Mouse (Mus musculus) heart, postnatal 10 days (tissue): ENCODE measurements around the gene Trhde. TPM values are rescaled to one million over a fixed set of nuclear protein-coding genes. Genes with fewer than 3 reads are reported as not detected.

Experiments
- DNase-seq, 2 experiments: peaks; one replicate each; pipeline ENCODE4 v3.0.0; 2021
- intact Hi-C: fragments of 180-260 bp; cut with DNase I; formaldehyde crosslinking; loops from one replicate; pipeline ENCODE4 v1.15.1; 2025
- total RNA-seq, 2 experiments: library from RNA; stranded (reverse); gene quantifications; 2 replicates each; pipeline ENCODE4 v1.2.3; 2021

Trhde gene
- total RNA-seq, 2 experiments from 2014 or later = 0.22 to 0.42 TPM

GRCm38 (mm10) chr10:114736377-114736776 lies 65.7 kb downstream of the Trhde start:
- DNase-seq = no peak
- intact Hi-C loops = no loop called here

DNA sequence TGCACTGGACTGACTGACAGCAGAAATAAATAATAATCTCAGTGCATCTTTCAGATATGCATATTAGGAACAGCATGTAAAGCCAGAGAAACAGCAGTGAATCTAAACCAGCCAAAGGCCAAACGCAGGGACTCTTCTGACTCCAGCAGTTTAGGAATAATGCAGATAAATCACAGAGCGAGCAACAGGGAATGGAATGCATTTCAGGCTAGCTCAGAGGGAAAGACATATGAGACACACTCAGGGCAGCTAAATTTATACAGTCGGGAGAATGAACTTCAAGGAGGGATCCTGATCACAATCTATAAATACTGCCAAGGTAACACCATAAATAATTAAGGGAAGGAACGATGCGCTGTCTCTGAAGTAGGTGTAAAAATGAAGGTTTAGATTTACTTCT lies 66.4 kb downstream of the Trhde start:
- no peak for DNase-seq
- intact Hi-C loops = no loop called here

- intact Hi-C loops = no loop called here
- no peak for DNase-seq
Measured at GRCm38 (mm10) chr10:114735111-114735510, 67.0 kb downstream of the Trhde start.

GRCm38 (mm10) chr10:114725591-114725990 lies 76.5 kb downstream of the Trhde start:
- DNase-seq = no peak
- intact Hi-C loops = no loop called here

GRCm38 (mm10) chr10:114701791-114702190 lies 100.3 kb downstream of the Trhde start:
- DNase-seq = no peak

DNA sequence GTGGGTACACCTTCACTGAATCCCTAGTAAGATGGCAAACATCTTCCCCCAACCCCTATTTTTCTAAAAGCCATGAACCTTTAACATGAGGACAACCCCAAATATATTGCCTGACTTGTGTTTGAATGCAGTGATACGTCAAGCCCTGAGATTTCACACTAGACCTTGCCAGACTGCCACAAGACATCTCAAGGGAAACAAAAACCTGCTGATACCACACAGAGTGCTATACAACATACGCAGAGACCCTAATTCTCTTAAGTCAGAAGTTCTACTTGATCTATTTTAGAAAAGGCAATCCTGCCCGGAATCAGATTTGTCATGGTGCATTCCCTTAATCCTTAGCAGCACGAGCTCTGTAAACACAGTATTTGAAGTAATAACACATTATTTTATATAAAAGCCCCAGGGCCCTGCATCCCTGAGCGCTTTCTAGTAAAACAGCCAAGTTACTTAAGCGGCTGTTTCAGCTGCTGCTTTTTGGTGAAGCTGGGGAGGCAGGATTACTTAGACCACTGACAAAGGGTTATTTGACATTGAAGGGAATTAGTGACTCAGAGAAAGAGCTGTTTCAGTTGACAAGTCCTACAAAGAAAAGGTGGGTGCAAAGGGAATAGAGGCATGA lies 130.2 kb downstream of the Trhde start:
- no peak for DNase-seq
- intact Hi-C loops = no loop called here

More at GRCm38 (mm10) chr10:114701791-114702190, 100.3 kb downstream of the Trhde start:
- intact Hi-C loops = no loop called here

DNA sequence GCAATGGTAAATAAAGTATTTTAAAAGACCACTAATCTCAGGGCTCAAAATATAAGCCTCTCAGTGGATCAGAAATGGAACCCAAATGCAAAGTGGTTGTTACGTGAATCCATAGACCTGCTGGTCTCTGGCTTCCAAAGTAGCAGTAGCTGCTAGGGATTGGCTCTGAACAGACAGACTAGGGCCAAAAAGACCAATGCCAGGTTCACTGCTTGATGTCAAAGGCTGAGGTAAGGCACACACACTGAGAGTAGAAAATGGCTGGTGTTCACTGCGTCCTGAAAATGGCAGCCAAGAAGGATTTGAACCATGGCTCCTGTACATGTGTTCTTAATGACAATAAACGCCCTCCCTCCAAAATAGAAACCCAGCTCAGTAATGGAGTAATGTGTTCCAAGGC lies 209.1 kb downstream of the Trhde start:
- no peak for DNase-seq
- intact Hi-C loops = no loop called here

DNA sequence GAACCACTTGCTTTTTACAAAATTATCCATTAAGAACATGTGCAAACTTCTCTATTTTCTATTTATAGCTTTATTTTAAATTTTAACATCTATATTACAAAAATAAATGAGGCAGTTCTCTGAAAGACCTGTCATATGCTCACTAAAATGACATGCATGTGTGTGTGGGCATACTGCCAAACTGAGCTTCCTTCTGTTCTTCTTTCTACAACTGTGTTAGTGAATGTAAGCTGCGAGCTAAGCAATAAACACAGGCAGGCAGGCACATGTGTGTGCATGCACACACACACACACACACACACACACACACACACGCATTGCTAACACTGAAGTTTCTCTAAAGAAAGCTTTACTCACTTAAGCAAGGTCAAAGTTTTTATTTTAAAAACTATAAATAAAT lies 223.2 kb downstream of the Trhde start:
- intact Hi-C loops = no loop called here
- peak in 1 of 2 experiments; percentile 2 for DNase-seq

DNA sequence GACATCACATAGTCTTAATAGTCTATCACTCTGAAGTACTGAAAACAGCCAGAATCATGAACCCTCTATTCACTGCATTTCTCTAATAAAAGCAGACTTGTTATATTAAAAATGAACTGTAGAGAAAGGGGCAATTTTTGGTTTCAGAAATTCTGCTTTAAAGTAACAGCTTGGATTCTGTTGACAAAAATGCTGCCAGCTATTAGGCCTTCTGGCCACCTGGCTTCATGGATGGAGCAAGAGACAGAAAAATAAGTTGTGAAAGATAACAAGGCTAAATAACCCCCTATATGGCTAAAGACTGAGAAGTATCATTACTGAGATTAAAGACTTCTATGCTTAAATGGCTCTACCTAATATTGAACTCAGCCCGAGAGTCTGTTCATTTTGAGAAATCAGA lies 234.2 kb downstream of the Trhde start:
- intact Hi-C loops = no loop called here
- DNase-seq = no peak

GRCm38 (mm10) chr10:114509186-114509585 lies 292.9 kb downstream of the Trhde start:
- intact Hi-C loops = no loop called here
- no peak for DNase-seq

DNA sequence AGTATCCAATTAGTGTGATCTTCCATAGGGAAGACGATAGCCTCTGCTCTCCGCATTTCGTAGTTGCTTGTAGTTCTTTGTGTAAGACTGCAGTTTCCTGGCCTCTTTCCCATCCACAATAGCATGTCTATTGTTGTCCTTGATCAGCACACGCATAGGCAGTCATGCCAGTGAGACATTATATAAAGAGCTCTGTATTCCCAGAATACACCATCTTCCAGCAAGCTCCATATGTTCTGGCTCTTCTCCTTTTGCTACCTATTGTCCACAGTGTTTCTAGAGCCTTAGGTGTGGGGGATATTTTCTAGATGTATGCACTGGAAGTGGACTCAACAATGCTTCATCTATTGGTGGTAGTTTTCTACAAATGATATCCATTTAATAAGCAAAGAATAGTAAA lies 313.3 kb downstream of the Trhde start:
- intact Hi-C loops = no loop called here

DNA sequence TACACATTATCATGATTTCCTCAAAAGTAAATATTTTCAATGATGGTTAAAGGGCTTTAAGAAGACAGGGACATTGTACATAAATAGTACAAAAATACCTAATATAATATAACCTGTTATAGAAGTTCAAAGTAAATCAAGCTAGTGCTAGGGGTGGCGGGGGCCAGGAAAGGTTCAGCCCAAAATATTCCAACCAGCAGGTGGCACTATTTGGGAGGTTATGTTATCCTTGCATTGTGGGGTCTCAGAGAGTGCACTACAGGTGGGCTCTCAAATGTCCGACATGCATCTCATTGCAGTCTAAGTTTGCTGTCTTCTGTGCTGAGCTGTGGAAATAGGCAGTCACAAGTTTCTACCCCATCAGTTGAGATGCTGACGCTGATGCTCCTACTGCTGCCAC lies 346.5 kb downstream of the Trhde start:
- no peak for DNase-seq
- intact Hi-C loops = loop anchor here (5.0 kb wide), 1 partner anchor 642 kb away; no protein-coding TSS in a partner anchor

More for the DNA sequence above, 313.3 kb downstream of the Trhde start:
- no peak for DNase-seq

GRCm38 (mm10) chr10:114448116-114448515 lies 354.0 kb downstream of the Trhde start:
- intact Hi-C loops = no loop called here
- no peak for DNase-seq

DNA sequence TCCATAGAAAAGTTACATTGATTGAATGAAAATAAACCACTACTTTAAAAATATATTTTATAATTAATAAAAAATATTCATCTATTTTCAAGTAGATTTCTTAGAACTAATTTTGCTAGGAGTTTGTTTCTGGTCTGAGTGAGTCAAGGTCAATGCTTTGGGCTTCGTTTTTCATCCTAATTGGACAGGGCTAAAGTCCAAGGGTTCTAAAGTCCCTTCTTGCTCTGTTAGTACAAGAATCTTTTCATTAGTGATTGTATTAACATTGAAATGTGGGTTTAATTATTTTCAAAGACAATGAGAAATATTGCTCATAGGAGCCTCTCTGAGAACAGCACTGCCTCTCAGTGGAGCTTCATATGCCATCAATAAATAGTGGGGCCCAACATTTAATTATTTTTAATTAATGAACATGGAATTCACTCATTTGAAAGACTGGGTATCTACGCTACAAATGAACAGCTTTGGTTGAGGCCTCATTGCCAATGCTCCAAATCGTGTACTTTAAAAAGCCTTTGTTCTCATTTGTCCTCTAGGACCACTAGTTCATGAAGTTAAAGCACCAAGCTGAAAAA lies 383.1 kb downstream of the Trhde start:
- DNase-seq = no peak
- intact Hi-C loops = no loop called here

DNA sequence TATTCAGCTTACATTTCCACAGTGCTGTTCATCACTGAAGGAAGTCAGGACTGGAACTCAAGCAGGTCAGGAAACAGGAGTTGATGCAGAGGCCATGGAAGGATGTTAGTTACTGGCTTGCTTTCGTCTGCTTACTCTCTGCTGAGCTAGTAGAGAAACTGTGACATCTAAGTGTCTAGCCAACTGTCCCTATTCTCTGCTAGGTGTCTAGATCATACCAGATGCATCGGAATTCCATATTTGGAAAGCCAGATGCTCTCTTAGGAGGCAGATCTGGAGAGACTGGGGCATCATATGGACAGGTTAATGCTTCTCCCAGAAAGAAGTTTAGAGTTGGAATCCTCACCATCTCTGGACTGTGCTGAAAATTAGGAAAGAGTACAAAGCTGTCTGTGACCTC lies 386.4 kb downstream of the Trhde start:
- intact Hi-C loops = no loop called here
- no peak for DNase-seq

- DNase-seq = no peak
- intact Hi-C loops = no loop called here
Measured at GRCm38 (mm10) chr10:114405260-114405659, 396.8 kb downstream of the Trhde start.

DNA sequence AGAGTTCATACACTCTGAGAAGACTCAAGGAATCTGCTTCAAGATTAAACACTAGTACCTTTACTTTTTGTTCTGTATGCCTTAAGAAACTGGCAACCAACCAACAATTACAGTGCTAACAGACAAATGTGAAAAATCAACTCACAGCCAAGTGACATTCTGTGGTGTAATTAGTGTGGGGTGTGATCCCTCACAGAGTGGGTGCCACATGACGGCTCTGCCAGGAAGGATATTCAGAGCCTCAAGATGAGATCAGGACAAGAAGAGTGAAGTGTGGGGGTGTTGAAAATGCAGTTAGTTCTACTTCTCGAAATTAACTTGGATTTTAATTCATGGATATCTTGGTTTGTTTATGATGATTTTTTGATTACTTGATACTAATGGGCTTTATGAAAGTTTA lies 398.3 kb downstream of the Trhde start:
- intact Hi-C loops = no loop called here
- no peak for DNase-seq

- intact Hi-C loops = no loop called here
- DNase-seq = no peak
Measured at GRCm38 (mm10) chr10:114370804-114371203, 431.3 kb downstream of the Trhde start.

GRCm38 (mm10) chr10:114363442-114363841 lies 438.7 kb downstream of the Trhde start:
- intact Hi-C loops = no loop called here
- DNase-seq = no peak

GRCm38 (mm10) chr10:114362631-114363030 lies 439.5 kb downstream of the Trhde start:
- DNase-seq = no peak
- intact Hi-C loops = no loop called here
